Mouse (Mus musculus) hindbrain, embryonic 10.5 days (tissue): Measurements from ENCODE around the gene Lyrm7. TPM values are rescaled to one million over a fixed set of nuclear protein-coding genes. Genes with fewer than 3 reads are reported as not detected.
A peak's percentile ranks its signal among the peaks of the same experiment; 100 is the strongest.
"Not testable (repeated sequence)": the region's sequence is repeated elsewhere in the genome, so short reads cannot be mapped to it uniquely, and the experiment has no call there.

Experiments used
- DNase-seq: peaks from one replicate; pipeline ENCODE4 v3.0.0-alpha.2; 2017; ENCODE audit warnings: low spot score
- H3K27ac ChIP-seq: fragments of 300-500 bp; sonication (generic); 2 replicates; pipeline ENCODE4 v1.5.1; 2016; ENCODE audit warnings: mild to moderate bottlenecking, moderate library complexity
- H3K27me3 ChIP-seq: fragments of 300-500 bp; sonication (generic); 2 replicates; pipeline ENCODE4 v1.6.1; 2016; ENCODE audit warnings: mild to moderate bottlenecking; ENCODE audit not compliant: poor library complexity, insufficient read depth, severe bottlenecking
- H3K36me3 ChIP-seq: fragments of 300-500 bp; sonication (generic); 2 replicates; pipeline ENCODE4 v1.6.1; 2016; ENCODE audit warnings: mild to moderate bottlenecking, moderate library complexity
- H3K4me1 ChIP-seq: fragments of 300-500 bp; sonication (generic); replicated peaks from 2 replicates; pipeline ENCODE4 v1.6.1; 2016; ENCODE audit warnings: mild to moderate bottlenecking
- H3K4me3 ChIP-seq: fragments of 300-500 bp; sonication (generic); 2 replicates; pipeline ENCODE4 v1.5.1; 2016; ENCODE audit warnings: mild to moderate bottlenecking, moderate library complexity
- H3K9me3 ChIP-seq: fragments of 300-500 bp; sonication (generic); 2 replicates; pipeline ENCODE4 v1.6.1; 2016; ENCODE audit warnings: mild to moderate bottlenecking, moderate library complexity
- WGBS: fragments of 180-500 bp; shearing (Covaris S2); methylation state at CpG from one replicate; pipeline ENCODE4 v1.1.7; 2016; 5-methylcytosine and 5-hydroxymethylcytosine counted together
- polyA plus RNA-seq: library from polyadenylated mRNA; unstranded; fragments of >200 nt; fragmentation: Nextera tagmentation; extraction: Ambion mirVana; gene quantifications from 2 replicates; pipeline ENCODE4 v1.2.1, GENCODE M21; 2016

Lyrm7 gene
- polyA plus RNA-seq, 1 experiment from 2014 or later: 5.2 TPM

DNA sequence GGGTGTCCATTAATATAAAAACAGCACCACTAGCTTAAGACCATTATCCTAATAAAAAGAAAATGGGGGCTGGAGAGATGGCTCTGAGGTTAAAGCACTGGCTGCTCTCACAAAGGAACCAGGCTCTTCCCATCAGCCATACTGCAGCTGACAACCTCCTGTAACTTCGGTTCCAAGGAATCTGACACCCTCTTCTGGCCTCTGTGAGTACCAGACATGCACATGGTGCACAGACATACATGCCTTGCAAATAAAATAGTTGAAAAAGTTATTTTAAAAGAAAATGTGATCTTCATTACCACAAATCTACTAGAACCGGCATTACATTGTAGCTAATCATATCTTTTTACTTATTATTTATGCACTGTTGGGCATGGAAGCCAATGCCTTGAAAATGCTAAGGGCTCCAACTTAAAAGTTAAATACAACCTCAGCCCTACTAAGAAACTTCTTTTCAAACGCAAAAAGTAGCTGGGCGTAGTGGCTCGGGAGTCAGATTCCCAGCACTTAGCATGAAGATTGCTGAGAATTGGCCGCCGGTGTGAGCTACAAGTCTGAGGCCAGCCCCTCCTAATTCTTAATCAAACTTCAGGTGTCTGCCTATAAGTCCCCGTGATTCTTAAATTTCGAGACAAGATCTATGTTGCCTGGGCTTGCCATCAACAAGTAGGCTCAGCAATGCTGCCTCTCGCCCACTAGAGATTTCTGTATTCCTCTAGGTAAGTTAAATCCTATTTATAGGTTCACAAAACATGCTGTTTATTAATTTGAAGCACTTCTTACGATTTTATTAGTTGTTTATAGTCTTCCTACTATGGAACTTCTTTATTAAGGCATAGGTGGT, 1.2 kb downstream of the Lyrm7 start:
- Histone ChIP-seq H3K27ac (peak overlapping the region; percentile 91), H3K9me3 (no peaks in the 10 kb centered on the region), H3K27me3 (no peaks in the 10 kb centered on the region), H3K4me1 (peaks cover 16% of the 10 kb centered on the region), H3K36me3 (no peaks in the 10 kb centered on the region), H3K4me3 (peak overlapping the region; percentile 72)
- DNase-seq: peak; percentile 26
- WGBS: 29% methylated on average over 11 of the region's 11 CpGs

DNA sequence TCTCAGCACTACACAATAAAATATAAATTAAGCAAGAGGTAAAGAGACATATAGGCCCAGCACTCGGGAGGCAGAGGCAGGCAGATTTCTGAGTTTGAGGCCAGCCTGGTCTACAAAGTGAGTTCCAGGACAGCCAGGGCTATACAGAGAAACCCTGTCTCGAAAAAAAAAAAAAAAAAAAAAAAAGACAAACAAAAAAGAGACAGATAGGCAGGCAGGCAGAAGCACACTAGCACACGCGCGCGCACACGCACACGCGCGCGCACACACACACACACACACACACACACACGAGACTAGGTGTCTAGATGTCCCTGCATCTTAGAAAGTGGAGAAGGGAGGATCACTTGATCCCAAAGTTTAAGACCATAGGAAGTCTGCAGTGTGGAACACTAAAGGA, 1.8 kb downstream of the Lyrm7 start:
- H3K27me3 ChIP-seq, DNase-seq, H3K36me3 ChIP-seq, H3K27ac ChIP-seq, H3K4me3 ChIP-seq, H3K9me3 ChIP-seq: not testable (repeated sequence)
- H3K4me1 ChIP-seq: peaks cover 16% of the 10 kb centered on the region
- 91% methylated on average over 12 of the region's 12 CpGs for WGBS

DNA sequence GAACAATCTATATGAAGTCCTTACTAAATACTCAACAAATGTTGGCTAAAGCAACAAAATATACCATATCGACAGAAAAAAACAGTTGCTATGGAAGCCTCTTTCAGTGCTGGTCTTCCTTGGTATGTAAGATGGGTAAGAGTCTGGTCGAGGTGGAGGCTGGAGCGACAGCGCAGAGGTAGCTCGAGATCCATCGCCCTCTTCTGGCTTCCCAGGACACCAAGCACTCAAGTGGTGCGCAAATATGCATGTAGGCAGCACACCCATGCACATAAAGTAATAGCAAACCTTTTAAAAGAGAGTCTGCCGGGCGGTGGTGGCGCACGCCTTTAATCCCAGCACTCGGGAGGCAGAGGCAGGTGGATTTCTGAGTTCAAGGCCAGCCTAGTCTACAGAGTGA, 9.1 kb downstream of the Lyrm7 start:
- H3K4me3 ChIP-seq: no peak overlapping the region
- H3K4me1 ChIP-seq: peaks cover 5% of the 10 kb centered on the region
- no peak overlapping the region for H3K27ac ChIP-seq
- H3K27me3 ChIP-seq: no peaks in the 10 kb centered on the region
- no peaks in the 10 kb centered on the region for H3K36me3 ChIP-seq
- H3K9me3 ChIP-seq: no peaks in the 10 kb centered on the region
- WGBS: 90% methylated on average over 12 of the region's 12 CpGs
- DNase-seq: no peak

DNA sequence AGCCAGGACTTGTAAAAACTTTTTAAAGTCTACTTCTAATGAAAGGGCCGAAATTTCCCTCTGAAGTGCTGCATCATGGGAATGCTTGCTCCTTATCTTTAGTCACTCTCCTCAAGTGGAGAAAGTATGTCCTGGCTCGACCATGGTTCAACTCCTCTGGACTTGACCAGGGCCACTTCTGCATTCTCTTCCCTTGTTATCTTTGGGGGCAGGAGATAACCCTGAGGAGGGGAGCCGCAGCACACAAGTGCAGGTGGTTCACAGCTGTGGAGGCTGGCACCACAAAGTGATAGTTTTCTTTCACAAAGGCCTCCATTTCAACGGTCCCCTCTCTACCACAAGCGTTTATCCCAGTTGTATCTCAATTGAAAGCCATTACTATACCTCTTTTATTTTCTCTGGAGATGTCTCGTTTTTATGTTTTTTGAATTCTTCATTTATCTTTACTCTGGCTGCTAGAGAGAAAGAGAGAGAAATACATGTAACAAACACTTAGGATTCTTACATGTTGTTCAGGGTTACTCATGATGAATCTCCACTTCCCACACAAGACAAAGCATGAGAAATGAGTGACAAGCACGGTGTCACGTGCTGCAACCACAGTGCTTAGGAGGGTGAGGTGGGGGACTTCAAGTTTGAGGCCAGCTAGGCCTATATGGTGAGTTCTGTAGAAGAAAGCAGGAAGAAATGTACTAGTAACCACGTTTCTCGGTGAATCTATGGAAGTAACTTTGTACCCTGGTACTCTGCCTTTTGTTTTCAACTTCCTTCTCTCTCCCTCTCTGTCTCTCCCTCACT, 10.6 kb downstream of the Lyrm7 start:
- Histone ChIP-seq H3K36me3 (no peaks in the 10 kb centered on the region), H3K4me3 (no peak overlapping the region), H3K4me1 (peaks cover 20% of the 10 kb centered on the region), H3K27ac (no peak overlapping the region), H3K27me3 (no peaks in the 10 kb centered on the region), H3K9me3 (no peaks in the 10 kb centered on the region)
- 88% methylated on average over 10 of the region's 10 CpGs for WGBS
- no peak for DNase-seq

DNA sequence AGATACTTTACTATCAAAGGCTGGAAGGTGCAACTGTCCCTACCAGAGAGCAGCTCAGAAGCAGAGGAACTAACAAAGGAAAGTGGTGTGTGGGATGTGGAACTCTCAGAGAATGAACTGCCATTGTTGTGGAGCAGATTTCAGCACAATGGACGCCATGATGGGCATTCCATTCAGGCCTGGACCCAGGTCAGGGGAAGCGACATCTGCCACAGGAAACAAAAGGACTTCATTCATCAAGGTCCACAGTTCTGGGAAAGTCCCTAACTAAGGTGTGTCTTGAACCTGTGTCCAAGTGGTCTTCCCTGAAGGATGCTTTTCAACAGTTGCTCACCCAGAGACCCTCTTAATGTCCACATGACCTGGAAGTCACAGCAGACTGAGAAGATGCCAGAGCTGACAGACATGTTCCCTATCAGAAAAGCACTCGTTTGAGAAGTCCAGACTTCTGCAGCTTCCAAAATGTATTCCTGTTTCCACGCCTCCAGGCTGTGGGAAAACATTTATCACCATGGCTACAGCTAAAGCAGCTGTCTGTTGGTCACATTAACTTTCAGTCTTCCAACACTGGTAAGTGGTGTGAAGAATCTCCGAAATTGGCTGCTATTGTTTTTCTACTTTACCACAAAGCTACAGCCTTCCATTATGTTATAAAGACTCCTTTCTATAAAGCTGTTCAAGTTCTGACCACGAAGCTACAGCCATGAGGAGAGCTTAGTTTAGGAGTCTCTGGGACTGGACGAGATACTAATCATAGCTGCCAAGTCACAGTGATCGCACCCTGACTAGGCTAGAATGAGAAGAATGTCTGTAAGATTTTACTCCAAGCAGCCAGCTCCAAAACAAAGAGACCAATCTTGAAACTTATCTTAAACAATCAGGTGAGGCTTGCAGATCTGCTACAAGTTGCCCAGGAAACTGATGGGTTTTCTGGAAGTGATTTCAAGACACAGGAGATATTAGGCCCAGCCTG, 15.0 kb downstream of the Lyrm7 start:
- Histone ChIP-seq H3K4me1 (peaks cover 30% of the 10 kb centered on the region), H3K27me3 (no peaks in the 10 kb centered on the region), H3K9me3 (no peaks in the 10 kb centered on the region), H3K36me3 (no peaks in the 10 kb centered on the region), H3K27ac (peak overlapping the region; percentile 88), H3K4me3 (no peak overlapping the region)
- WGBS: 28% methylated on average over 8 of the region's 8 CpGs
- DNase-seq: peak; percentile 66

DNA sequence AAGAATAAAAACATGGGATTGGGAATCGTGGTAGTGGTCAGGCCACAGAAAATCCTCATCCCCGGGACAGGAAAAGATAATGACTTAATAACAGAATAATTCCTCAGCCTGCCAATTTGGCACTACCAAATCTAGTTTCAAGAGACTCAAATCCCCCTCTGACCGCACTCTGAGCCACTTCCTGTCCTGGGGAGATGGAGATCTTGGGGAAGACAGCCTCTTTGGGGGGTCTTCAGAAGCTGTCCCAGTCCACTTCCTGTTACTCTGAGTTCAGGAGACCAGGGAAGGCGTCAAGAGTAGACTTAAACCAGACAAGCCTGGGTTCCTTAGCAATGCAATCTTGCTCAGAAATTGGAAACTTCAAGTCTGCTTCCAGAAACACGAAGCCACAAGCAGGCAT, 15.8 kb downstream of the Lyrm7 start:
- no peak overlapping the region for H3K4me3 ChIP-seq
- no peaks in the 10 kb centered on the region for H3K36me3 ChIP-seq

DNA sequence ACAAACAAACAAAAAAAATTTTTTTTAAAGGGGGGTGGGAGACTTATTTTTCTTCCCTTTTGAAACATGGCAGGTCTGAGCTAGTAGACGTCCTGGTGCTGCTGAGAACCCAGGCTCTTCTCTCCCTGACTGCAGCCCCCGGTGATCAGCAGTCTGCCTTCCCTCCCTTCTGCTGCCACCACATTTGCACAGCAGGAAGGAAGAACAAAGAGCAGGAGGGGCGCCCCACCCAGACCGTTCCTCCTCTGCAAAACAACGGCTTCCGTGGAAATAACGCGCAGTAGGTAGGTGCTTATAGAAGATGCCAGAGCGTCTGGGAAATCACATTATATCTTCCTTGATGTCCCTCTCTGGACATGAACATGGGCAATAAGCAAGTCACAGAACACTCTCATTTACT, 16.3 kb downstream of the Lyrm7 start:
- Histone ChIP-seq H3K9me3 (no peaks in the 10 kb centered on the region), H3K4me3 (no peak overlapping the region), H3K4me1 (peaks cover 30% of the 10 kb centered on the region), H3K27ac (peak overlapping the region; percentile 88), H3K36me3 (no peaks in the 10 kb centered on the region), H3K27me3 (no peaks in the 10 kb centered on the region)
- DNase-seq: no peak
- 63% methylated on average over 9 of the region's 9 CpGs for WGBS

More for the DNA sequence above, 15.8 kb downstream of the Lyrm7 start:
- Histone ChIP-seq H3K4me1 (peaks cover 30% of the 10 kb centered on the region), H3K9me3 (no peaks in the 10 kb centered on the region), H3K27me3 (no peaks in the 10 kb centered on the region), H3K27ac (peak overlapping the region; percentile 88)
- 80% methylated on average over 5 of the region's 5 CpGs for WGBS
- no peak for DNase-seq

DNA sequence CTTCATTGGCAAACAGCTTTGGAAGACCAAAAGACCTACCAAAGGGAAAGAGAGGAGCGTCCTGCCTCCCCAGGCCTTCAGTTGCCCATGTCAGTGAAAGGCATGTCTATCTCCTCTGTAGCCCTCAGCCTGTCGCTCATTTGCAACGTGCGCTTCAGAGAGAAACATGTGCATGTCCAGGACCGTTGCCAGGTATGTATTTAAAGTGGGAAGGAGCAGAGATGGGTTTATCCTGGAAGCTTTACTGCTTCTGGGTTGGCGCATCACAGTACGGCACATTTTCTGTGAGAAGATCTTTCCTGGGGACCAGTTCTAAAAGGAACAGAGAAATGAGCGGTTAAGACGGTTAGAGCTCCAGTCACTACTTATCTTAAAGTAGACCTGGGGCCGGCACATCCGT, 19.8 kb downstream of the Lyrm7 start:
- Histone ChIP-seq H3K4me3 (no peak overlapping the region), H3K36me3 (no peaks in the 10 kb centered on the region), H3K27ac (no peak overlapping the region), H3K27me3 (no peaks in the 10 kb centered on the region), H3K9me3 (no peaks in the 10 kb centered on the region), H3K4me1 (peaks cover 19% of the 10 kb centered on the region)
- WGBS: 93% methylated on average over 11 of the region's 11 CpGs
- no peak for DNase-seq

DNA sequence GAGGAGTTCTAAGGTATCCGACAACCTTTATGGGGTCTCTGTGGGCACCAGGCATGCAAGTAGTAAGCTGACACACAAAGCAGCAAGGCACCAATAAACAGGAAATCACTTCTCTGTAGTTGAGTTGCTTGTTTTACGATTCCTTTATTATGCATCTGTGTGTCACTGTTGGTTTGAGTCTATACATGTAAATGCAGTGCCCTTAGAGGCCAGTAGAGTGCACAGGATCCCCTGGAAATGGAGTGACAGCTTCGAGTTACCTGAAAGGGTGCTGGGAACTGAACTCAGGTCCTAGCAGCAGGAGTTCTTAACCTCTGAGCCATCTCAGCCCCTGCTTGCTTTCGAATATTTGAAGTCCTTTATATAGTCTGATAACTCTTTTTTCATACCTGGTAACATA, 21.0 kb downstream of the Lyrm7 start:
- Histone ChIP-seq H3K27me3 (no peaks in the 10 kb centered on the region), H3K27ac (no peak overlapping the region), H3K36me3 (no peaks in the 10 kb centered on the region), H3K4me3 (no peak overlapping the region), H3K4me1 (peaks cover 7% of the 10 kb centered on the region), H3K9me3 (no peaks in the 10 kb centered on the region)
- no peak for DNase-seq
- WGBS: 94% methylated on average over 4 of the region's 4 CpGs

DNA sequence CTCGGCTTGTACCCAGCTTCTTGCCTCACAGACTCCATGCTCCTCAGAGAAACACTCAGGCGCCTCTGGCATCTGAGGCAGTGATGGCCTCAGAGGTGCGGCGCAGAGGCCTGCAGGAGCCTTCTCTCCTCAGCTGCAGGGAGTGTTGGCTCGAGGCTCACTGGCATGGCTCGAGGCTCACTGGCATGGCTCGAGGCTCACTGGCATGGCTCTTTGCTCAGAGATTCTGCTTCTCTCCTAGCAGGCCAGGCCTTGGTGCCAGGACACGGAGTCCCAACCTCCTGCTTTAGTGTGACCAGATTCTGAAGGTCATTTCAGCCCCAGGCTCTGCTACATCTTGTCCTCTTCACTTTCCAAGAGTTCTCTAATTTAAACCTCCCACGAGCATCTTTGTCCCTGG, 24.6 kb downstream of the Lyrm7 start:
- WGBS: 85% methylated on average over 9 of the region's 9 CpGs
- H3K9me3 ChIP-seq: no peaks in the 10 kb centered on the region
- H3K27me3 ChIP-seq: no peaks in the 10 kb centered on the region
- H3K36me3 ChIP-seq: no peaks in the 10 kb centered on the region
- peak overlapping the region; percentile 23; the same call in 1 of the 2 replicates for H3K27ac ChIP-seq
- H3K4me3 ChIP-seq: no peak overlapping the region
- DNase-seq: no peak
- 0 out of 2 replicates have a peak, but pooled peaks cover 2% of the 10 kb centered on the region for H3K4me1 ChIP-seq

DNA sequence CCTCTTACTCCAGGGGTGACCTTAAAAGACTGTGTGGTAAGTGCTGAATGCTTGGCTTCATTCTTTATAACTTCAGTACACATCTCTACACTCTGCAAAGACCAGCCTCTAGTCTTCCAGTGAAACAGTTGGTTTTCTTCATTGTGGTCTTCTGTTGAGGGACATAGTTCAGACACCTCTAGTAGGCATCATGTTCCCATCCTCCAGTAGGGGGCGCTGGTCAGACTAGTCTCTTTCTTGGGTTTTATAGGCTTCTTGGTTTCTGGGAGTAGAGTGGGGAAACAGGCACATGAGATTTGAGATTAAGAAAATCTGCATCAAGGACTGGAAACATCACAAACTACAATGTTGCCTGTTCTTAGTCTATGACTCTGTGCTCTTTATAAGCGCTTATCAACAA, 26.1 kb downstream of the Lyrm7 start:
- DNase-seq: no peak
- Histone ChIP-seq H3K4me3 (no peak overlapping the region), H3K9me3 (no peaks in the 10 kb centered on the region), H3K27ac (no peak overlapping the region), H3K27me3 (no peaks in the 10 kb centered on the region), H3K36me3 (no peaks in the 10 kb centered on the region), H3K4me1 (0 out of 2 replicates have a peak, but pooled peaks cover 2% of the 10 kb centered on the region)
- 59% methylated on average over 2 of the region's 2 CpGs for WGBS

DNA sequence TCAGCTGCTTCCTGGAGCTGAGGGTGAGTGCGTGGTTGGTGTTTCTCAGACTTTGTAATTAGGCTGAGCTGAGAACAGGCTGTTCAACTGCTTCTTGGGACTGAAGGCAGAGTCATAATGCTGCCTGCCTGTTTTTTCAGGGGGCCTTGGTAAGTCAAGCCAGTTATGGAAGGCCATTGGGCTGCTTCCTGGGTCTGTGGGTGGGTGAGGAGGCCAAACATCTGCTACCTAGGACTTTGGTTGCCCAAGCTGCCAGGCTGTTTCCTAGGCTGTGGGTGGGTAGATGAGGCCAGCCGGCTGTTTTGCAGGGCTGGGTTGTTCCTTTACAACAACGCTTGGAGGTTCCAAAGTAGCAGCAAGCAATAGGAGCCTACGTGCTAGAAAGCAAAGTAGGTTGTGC, 26.9 kb downstream of the Lyrm7 start:
- no peaks in the 10 kb centered on the region for H3K9me3 ChIP-seq
- 0 out of 2 replicates have a peak, but pooled peaks cover 2% of the 10 kb centered on the region for H3K4me1 ChIP-seq
- H3K27ac ChIP-seq: 0 out of 2 replicates have a peak overlapping the region, but pooled peaks have one; percentile 9
- H3K36me3 ChIP-seq: no peaks in the 10 kb centered on the region
- WGBS: 91% methylated on average over 4 of the region's 4 CpGs
- no peak overlapping the region for H3K4me3 ChIP-seq
- no peaks in the 10 kb centered on the region for H3K27me3 ChIP-seq
- no peak for DNase-seq
